Mouse (Mus musculus) ovary, postnatal 14 days (tissue): ENCODE measurements around the gene Zfp692.
"Not testable (repeated sequence)": the region's sequence is repeated elsewhere in the genome, so short reads cannot be mapped to it uniquely, and the experiment has no call there.

Source experiments
- DNase-seq: peaks from one replicate; pipeline ENCODE4 v3.0.0; 2022; ENCODE audit warnings: low spot score

Gene Zfp692

GRCm38 (mm10) chr11:58354476-58354875 is 47.6 kb downstream of the Zfp692 start:
- DNase-seq, result no peak

GRCm38 (mm10) chr11:58354927-58355326 is 48.1 kb downstream of the Zfp692 start:
- no peak for DNase-seq

- no peak for DNase-seq
These were observed 50.2 kb downstream of the Zfp692 start for GRCm38 (mm10) chr11:58357042-58357441.

GRCm38 (mm10) chr11:58357844-58358534 is 51.1 kb downstream of the Zfp692 start:
- no peak for DNase-seq

- DNase-seq, result not testable (repeated sequence)
These were observed 55.7 kb downstream of the Zfp692 start for GRCm38 (mm10) chr11:58362562-58362961.
